Mouse (Mus musculus): ENCODE data around the gene Tmem182.

The Tmem182 gene

GRCm38 (mm10) chr1:40805351-40805750 is at the start of gene Tmem182:
Gene Tmem182, plus strand, starts transcription at chr1:40805601.
- peak; percentile 30 for DNase-seq

GRCm38 (mm10) chr1:40759751-40760445 is 45.5 kb upstream of the Tmem182 start:
- no peak for DNase-seq

- no peak for DNase-seq
These were observed 41.4 kb upstream of the Tmem182 start for GRCm38 (mm10) chr1:40764042-40764441.

- no peak for DNase-seq
These were observed 40.6 kb upstream of the Tmem182 start for GRCm38 (mm10) chr1:40764701-40765275.

GRCm38 (mm10) chr1:40765521-40765920 is 39.9 kb upstream of the Tmem182 start:
- no peak for DNase-seq

GRCm38 (mm10) chr1:40767588-40767987 is 37.8 kb upstream of the Tmem182 start:
- DNase-seq, result no peak

- peak; percentile 29 for DNase-seq
These were observed 36.8 kb upstream of the Tmem182 start for GRCm38 (mm10) chr1:40768606-40769005.

GRCm38 (mm10) chr1:40769331-40769894 is 36.0 kb upstream of the Tmem182 start:
- DNase-seq, result no peak

- DNase-seq, result no peak
These were observed 34.0 kb upstream of the Tmem182 start for GRCm38 (mm10) chr1:40771196-40771970.

- no peak for DNase-seq
These were observed 32.2 kb upstream of the Tmem182 start for GRCm38 (mm10) chr1:40773234-40773633.

GRCm38 (mm10) chr1:40774040-40774439 is 31.4 kb upstream of the Tmem182 start:
- DNase-seq, result no peak

- no peak for DNase-seq
These were observed 29.3 kb upstream of the Tmem182 start for GRCm38 (mm10) chr1:40776102-40776501.

GRCm38 (mm10) chr1:40776763-40777162 is 28.6 kb upstream of the Tmem182 start:
- no peak for DNase-seq

- no peak for DNase-seq
These were observed 22.0 kb upstream of the Tmem182 start for GRCm38 (mm10) chr1:40783450-40783849.

GRCm38 (mm10) chr1:40784306-40784705 is 21.1 kb upstream of the Tmem182 start:
- no peak for DNase-seq

- DNase-seq, result no peak
These were observed 19.4 kb upstream of the Tmem182 start for GRCm38 (mm10) chr1:40785876-40786445.

- DNase-seq, result no peak
These were observed 16.4 kb upstream of the Tmem182 start for GRCm38 (mm10) chr1:40788956-40789355.

- no peak for DNase-seq
These were observed 15.7 kb upstream of the Tmem182 start for GRCm38 (mm10) chr1:40789666-40790233.

GRCm38 (mm10) chr1:40790324-40791141 is 14.9 kb upstream of the Tmem182 start, which contains the start of gene Mfsd9:
Gene Mfsd9, minus strand, starts transcription at chr1:40790687.
- peak; percentile 93 for DNase-seq

- DNase-seq, result no peak
These were observed 9.9 kb upstream of the Tmem182 start for GRCm38 (mm10) chr1:40795508-40795907.

- DNase-seq, result peak; percentile 80
These were observed 8.1 kb upstream of the Tmem182 start for GRCm38 (mm10) chr1:40797348-40797747.

- DNase-seq, result no peak
These were observed 6.3 kb upstream of the Tmem182 start for GRCm38 (mm10) chr1:40799121-40799520.
